Mouse (Mus musculus) heart, postnatal 25 days (tissue): ENCODE results near the gene Eps8l3. TPM values are rescaled to one million over a fixed set of nuclear protein-coding genes. Genes with fewer than 3 reads are reported as not detected.

Experiments used
- DNase-seq: peaks from one replicate; pipeline ENCODE4 v3.0.0; 2022; ENCODE audit warnings: low spot score
- intact Hi-C: fragments of 180-260 bp; cut with DNase I; formaldehyde crosslinking; loops from one replicate; pipeline ENCODE4 v1.15.1; 2025
- total RNA-seq, 2 experiments: library from RNA; stranded (reverse); gene quantifications; 2 replicates each; pipeline ENCODE4 v1.2.3; 2021

Gene Eps8l3
- total RNA-seq, result not detected

GRCm38 (mm10) chr3:107877005-107877404 lies at the start of gene Eps8l3:
Eps8l3 (plus strand) TSS chr3:107877229.
- DNase-seq, result no peak
- intact Hi-C loops, result no loop called here

- intact Hi-C loops, result no loop called here
- no peak for DNase-seq
These were observed 49.1 kb upstream of the Eps8l3 start for GRCm38 (mm10) chr3:107827873-107828405.

- DNase-seq, result peak; percentile 31
- intact Hi-C loops, result no loop called here
These were observed 48.5 kb upstream of the Eps8l3 start for GRCm38 (mm10) chr3:107828518-107828917.

GRCm38 (mm10) chr3:107828997-107829396 lies 48.0 kb upstream of the Eps8l3 start:
- intact Hi-C loops, result no loop called here
- DNase-seq, result no peak

- DNase-seq, result peak; percentile 76
- intact Hi-C loops, result no loop called here
These were observed 47.4 kb upstream of the Eps8l3 start for GRCm38 (mm10) chr3:107829625-107830024.

- no peak for DNase-seq
- intact Hi-C loops, result no loop called here
These were observed 45.0 kb upstream of the Eps8l3 start for GRCm38 (mm10) chr3:107831875-107832554.

- no peak for DNase-seq
- intact Hi-C loops, result no loop called here
These were observed 44.4 kb upstream of the Eps8l3 start for GRCm38 (mm10) chr3:107832645-107833044.

- no peak for DNase-seq
- intact Hi-C loops, result no loop called here
These were observed 43.7 kb upstream of the Eps8l3 start for GRCm38 (mm10) chr3:107833370-107833769.

- no peak for DNase-seq
- intact Hi-C loops, result no loop called here
These were observed 43.1 kb upstream of the Eps8l3 start for GRCm38 (mm10) chr3:107833872-107834341.

- no peak for DNase-seq
- intact Hi-C loops, result no loop called here
These were observed 41.7 kb upstream of the Eps8l3 start for GRCm38 (mm10) chr3:107835301-107835700.

GRCm38 (mm10) chr3:107839855-107840254 lies 37.2 kb upstream of the Eps8l3 start:
- intact Hi-C loops, result no loop called here
- no peak for DNase-seq

- intact Hi-C loops, result no loop called here
- DNase-seq, result no peak
These were observed 36.2 kb upstream of the Eps8l3 start for GRCm38 (mm10) chr3:107840855-107841254.

- peak; percentile 60 for DNase-seq
- intact Hi-C loops, result no loop called here
These were observed 35.7 kb upstream of the Eps8l3 start for GRCm38 (mm10) chr3:107841370-107841769.

GRCm38 (mm10) chr3:107843406-107843805 lies 33.6 kb upstream of the Eps8l3 start:
- DNase-seq, result no peak
- intact Hi-C loops, result no loop called here

- intact Hi-C loops, result no loop called here
- DNase-seq, result no peak
These were observed 33.0 kb upstream of the Eps8l3 start for GRCm38 (mm10) chr3:107844001-107844400.

- intact Hi-C loops, result no loop called here
- DNase-seq, result no peak
These were observed 32.5 kb upstream of the Eps8l3 start for GRCm38 (mm10) chr3:107844499-107844898.

- intact Hi-C loops, result no loop called here
These were observed 30.9 kb upstream of the Eps8l3 start for GRCm38 (mm10) chr3:107846175-107846574.

GRCm38 (mm10) chr3:107846835-107847234 lies 30.2 kb upstream of the Eps8l3 start:
- no peak for DNase-seq
- intact Hi-C loops, result no loop called here

More at GRCm38 (mm10) chr3:107846175-107846574, 30.9 kb upstream of the Eps8l3 start:
- DNase-seq, result no peak

- intact Hi-C loops, result no loop called here
These were observed 28.9 kb upstream of the Eps8l3 start for GRCm38 (mm10) chr3:107848126-107848525.

GRCm38 (mm10) chr3:107849000-107849692 lies 27.9 kb upstream of the Eps8l3 start:
- intact Hi-C loops, result no loop called here
- no peak for DNase-seq

More at GRCm38 (mm10) chr3:107848126-107848525, 28.9 kb upstream of the Eps8l3 start:
- DNase-seq, result no peak

GRCm38 (mm10) chr3:107849693-107850031 lies 27.4 kb upstream of the Eps8l3 start:
- intact Hi-C loops, result no loop called here
- no peak for DNase-seq
